8 mouse cellular contexts compared by ENCODE assay signal in the genomic region with DNA sequence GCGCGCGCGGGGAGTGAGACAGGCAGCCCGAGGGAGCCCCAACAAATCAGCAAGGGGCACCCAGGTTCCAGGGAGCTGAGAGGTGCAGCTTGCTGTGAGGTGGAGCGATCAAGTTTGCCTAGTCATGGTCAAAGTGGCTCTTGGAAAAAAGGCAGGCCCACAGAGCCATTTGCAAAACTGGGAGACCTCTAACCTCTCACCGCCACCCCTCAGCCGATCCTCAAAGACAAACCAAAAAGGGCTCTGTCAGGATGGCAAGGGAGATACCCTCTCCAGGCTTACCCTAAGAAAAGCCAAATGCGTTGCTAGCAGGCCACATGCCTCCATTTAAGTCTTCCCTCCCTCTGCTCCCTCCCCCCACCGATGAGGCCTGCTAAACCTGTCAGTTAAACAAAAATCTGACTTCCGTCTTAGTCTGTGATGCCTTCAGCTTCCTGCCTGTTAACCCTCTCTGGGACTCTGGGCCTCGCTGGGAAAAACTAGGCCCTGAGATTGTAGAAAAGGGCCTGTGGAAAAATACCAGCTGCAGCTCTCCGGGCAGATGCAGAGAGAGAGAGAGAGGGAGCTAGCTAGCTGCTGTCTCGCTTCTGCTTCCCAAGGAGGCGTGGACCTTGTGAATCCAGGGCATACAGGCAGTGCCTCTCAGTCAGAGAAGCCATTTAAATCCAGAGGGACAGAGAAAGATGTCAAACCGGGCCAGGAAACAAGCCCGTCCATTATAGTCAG. TPM values are rescaled to one million over a fixed set of nuclear protein-coding genes. Genes with fewer than 3 reads are reported as not detected.
DNase-seq lines count a peak whose midpoint lies in the region; ATAC-seq and TF ChIP-seq lines count a peak whose summit lies in the region.

No protein-coding gene starts in this region.

- peak overlapping the region; percentile 73 for H3K9ac ChIP-seq in forebrain, embryonic 13.5 days
- H3K9ac ChIP-seq in lung, postnatal 0 days (replicated peaks; ENCODE audit: low read depth) = peak overlapping the region; percentile 32; the same call in 1 of the 2 replicates

- DNase-seq in MEL-GATA-1-ER (ENCODE audit: extremely low read depth, low read depth) = peak; percentile 75
- peak; percentile 76 for DNase-seq in c-Kit-negative CD71-positive TER-119-positive erythroid progenitor cells, embryonic 14.5 days (ENCODE audit: low read depth, low spot score)
- peak; percentile 74 to 84 for DNase-seq in layer of hippocampus, adult 8-10 months (ENCODE audit: low spot score in 2 of 2)
- DNase-seq in lung, postnatal 0 days (ENCODE audit: low spot score) = peak; percentile 80
- DNase-seq in right cerebral cortex, adult 2 months (ENCODE audit: low spot score in 2 of 2) = peak; percentile 71 to 72
- DNase-seq in urinary bladder, adult 2 months (ENCODE audit: low spot score) = no peak

- H3K4me2 ChIP-seq in forebrain, embryonic 13.5 days = peak overlapping the region; percentile 67
- no peak overlapping the region; the same call in 1 of the 2 replicates for H3K4me2 ChIP-seq in lung, postnatal 0 days (replicated peaks; ENCODE audit: low read depth, low read length)

- no peaks in the 10 kb centered on the region for H3K36me3 ChIP-seq in forebrain, embryonic 13.5 days (ENCODE audit: poor library complexity, severe bottlenecking)
- no peaks in the 10 kb centered on the region for H3K36me3 ChIP-seq in lung, postnatal 0 days (ENCODE audit: insufficient read depth, low read length)

- WGBS in forebrain, embryonic 13.5 days = 9% methylated on average over 17 of the region's 17 CpGs
- WGBS in lung, postnatal 0 days = 7% methylated on average over 17 of the region's 17 CpGs

- H3K27me3 ChIP-seq in forebrain, embryonic 13.5 days = no peaks in the 10 kb centered on the region
- no peaks in the 10 kb centered on the region for H3K27me3 ChIP-seq in lung, postnatal 0 days (replicated peaks; ENCODE audit: insufficient read depth, low read length)

- H3K4me3 ChIP-seq in forebrain, embryonic 13.5 days = no peak overlapping the region
- H3K4me3 ChIP-seq in lung, postnatal 0 days (ENCODE audit: low read depth, low read length) = no peak overlapping the region

- no peak for TF ChIP-seq EP300 in lung, postnatal 0 days (IDR thresholded peaks at IDR 0.05)

- no peaks in the 10 kb centered on the region for H3K9me3 ChIP-seq in forebrain, embryonic 13.5 days (replicated peaks)
- H3K9me3 ChIP-seq in lung, postnatal 0 days (ENCODE audit: low read length) = no peaks in the 10 kb centered on the region

- peaks cover 90% of the 10 kb centered on the region for H3K4me1 ChIP-seq in forebrain, embryonic 13.5 days
- peaks cover 65% of the 10 kb centered on the region for H3K4me1 ChIP-seq in lung, postnatal 0 days (ENCODE audit: insufficient read depth, low read depth, low read length)

- peak; percentile 26 for TF ChIP-seq CTCF in lung, postnatal 0 days (IDR thresholded peaks at IDR 0.05)

- no peak; the same call in 1 of the 2 replicates for ATAC-seq in forebrain, embryonic 13.5 days
- ATAC-seq in hematopoietic stem cell, adult 5-6 weeks (replicated peaks in 1 of 2; ENCODE audit: insufficient read depth in 1 of 2, low FRiP score in 2 of 2, low TSS enrichment in 1 of 2, low read depth in 1 of 2, poor library complexity in 2 of 2, severe bottlenecking in 2 of 2) = peak; percentile 25 to 44; a peak in 2 of 4 replicates
- ATAC-seq in lung, postnatal 0 days = peak; percentile 10

- H3K27ac ChIP-seq in forebrain, embryonic 13.5 days = peak overlapping the region; percentile 100
- peak overlapping the region; percentile 97 for H3K27ac ChIP-seq in lung, postnatal 0 days (ENCODE audit: low read length)

RNA-seq across cellular contexts. Expression of a gene that starts 13.4 kb away (rescaled TPM):
- polyA plus RNA-seq in forebrain, embryonic 13.5 days (2015; fragmentation: Nextera tagmentation; extraction: Ambion mirVana) = 73.3 and 85.4 TPM in 2 replicates
- total RNA-seq in hematopoietic stem cell, adult 5-6 weeks (2017) = 44.5 and 53.2 TPM in 2 replicates
- 100 to 1,000 TPM; 128 to 162 (median 147) TPM for total RNA-seq in layer of hippocampus, adult 8-10 months (2022)
- polyA plus RNA-seq in lung, postnatal 0 days (2015; fragmentation: Nextera tagmentation; extraction: Ambion mirVana) = 30.7 and 32.1 TPM in 2 replicates
- 35.3 and 46.7 TPM in 2 replicates for polyA plus RNA-seq in urinary bladder, adult 2 months (2012; rRNA removed)
